7 mouse cellular contexts compared by ENCODE assay signal in genomic region chr6:134793046-134793806, GRCm38 (mm10). TPM values are rescaled to one million over a fixed set of nuclear protein-coding genes. Genes with fewer than 3 reads are reported as not detected.
DNase-seq lines count a peak whose midpoint lies in the region; ATAC-seq and TF ChIP-seq lines count a peak whose summit lies in the region.

No protein-coding gene starts in this region.

- TF ChIP-seq CTCF in lung, embryonic 14.5 days (IDR thresholded peaks at IDR 0.05; ENCODE audit: low read depth) = no peak
- no peak for TF ChIP-seq CTCF in intestine, postnatal 0 days (IDR thresholded peaks at IDR 0.05; ENCODE audit: low read depth)
- no peak for TF ChIP-seq CTCF in midbrain, postnatal 0 days (IDR thresholded peaks at IDR 0.05)

- H3K4me2 ChIP-seq in lung, embryonic 14.5 days = peak overlapping the region; percentile 78
- peak overlapping the region; percentile 68 for H3K4me2 ChIP-seq in embryonic facial prominence, embryonic 13.5 days
- peak overlapping the region; percentile 73 for H3K4me2 ChIP-seq in intestine, postnatal 0 days (replicated peaks; ENCODE audit: low read depth)
- peak overlapping the region; percentile 90 for H3K4me2 ChIP-seq in midbrain, postnatal 0 days (ENCODE audit: low read depth, low read length, poor library complexity, severe bottlenecking)

- no peak overlapping the region for H3K27ac ChIP-seq in lung, embryonic 14.5 days (ENCODE audit: low read depth)
- H3K27ac ChIP-seq in embryonic facial prominence, embryonic 13.5 days = peak overlapping the region; percentile 69; the same call in 1 of the 2 replicates
- peak overlapping the region; percentile 99; the same call in 1 of the 2 replicates for H3K27ac ChIP-seq in intestine, postnatal 0 days (ENCODE audit: low read depth, low read length)
- no peak overlapping the region for H3K27ac ChIP-seq in midbrain, postnatal 0 days (ENCODE audit: low read depth, low read length)

- no peaks in the 10 kb centered on the region for H3K9me3 ChIP-seq in lung, embryonic 14.5 days (ENCODE audit: low read depth, low read length)
- no peaks in the 10 kb centered on the region for H3K9me3 ChIP-seq in embryonic facial prominence, embryonic 13.5 days
- H3K9me3 ChIP-seq in intestine, postnatal 0 days (ENCODE audit: control insufficient read depth) = no peaks in the 10 kb centered on the region
- H3K9me3 ChIP-seq in midbrain, postnatal 0 days (ENCODE audit: low read length) = no peaks in the 10 kb centered on the region

- ATAC-seq in lung, embryonic 14.5 days (ENCODE audit: insufficient read depth) = no peak; the same call in none of the 2 replicates
- ATAC-seq in embryonic facial prominence, embryonic 13.5 days (ENCODE audit: insufficient number of reproducible peaks, insufficient read depth, low FRiP score, low TSS enrichment, low read depth) = no peak
- no peak for ATAC-seq in intestine, postnatal 0 days
- no peak for ATAC-seq in midbrain, postnatal 0 days (ENCODE audit: low FRiP score)

- no peak for DNase-seq in lung, embryonic 14.5 days
- DNase-seq in lung, postnatal 14 days = no peak
- no peak for DNase-seq in midbrain, postnatal 0 days (ENCODE audit: low spot score)
- no peak for DNase-seq in gastrocnemius, postnatal 10 days
- DNase-seq in ovary, adult 18-20 months (ENCODE audit: low spot score) = no peak

- H3K4me1 ChIP-seq in lung, embryonic 14.5 days (ENCODE audit: insufficient read depth) = 0 out of 2 replicates have a peak, but pooled peaks cover 2% of the 10 kb centered on the region
- peaks cover 15% of the 10 kb centered on the region for H3K4me1 ChIP-seq in embryonic facial prominence, embryonic 13.5 days
- H3K4me1 ChIP-seq in intestine, postnatal 0 days (replicated peaks; ENCODE audit: control insufficient read depth, insufficient read depth, low read length) = no peaks in the 10 kb centered on the region
- H3K4me1 ChIP-seq in midbrain, postnatal 0 days (ENCODE audit: insufficient read depth, low read length) = 0 out of 2 replicates have a peak, but pooled peaks cover 6% of the 10 kb centered on the region

- no peaks in the 10 kb centered on the region for H3K27me3 ChIP-seq in lung, embryonic 14.5 days (ENCODE audit: insufficient read depth, low read length)
- no peaks in the 10 kb centered on the region for H3K27me3 ChIP-seq in embryonic facial prominence, embryonic 13.5 days
- no peaks in the 10 kb centered on the region for H3K27me3 ChIP-seq in intestine, postnatal 0 days (replicated peaks; ENCODE audit: control insufficient read depth, insufficient read depth, low read length)
- H3K27me3 ChIP-seq in midbrain, postnatal 0 days (ENCODE audit: insufficient read depth, low read length) = no peaks in the 10 kb centered on the region; the same call in 1 of the 2 replicates

- H3K4me3 ChIP-seq in lung, embryonic 14.5 days (ENCODE audit: low read depth, low read length) = peak overlapping the region; percentile 67
- peak overlapping the region; percentile 81 for H3K4me3 ChIP-seq in embryonic facial prominence, embryonic 13.5 days
- peak overlapping the region; percentile 84 for H3K4me3 ChIP-seq in intestine, postnatal 0 days (ENCODE audit: low read depth, low read length)
- peak overlapping the region; percentile 72 for H3K4me3 ChIP-seq in midbrain, postnatal 0 days (ENCODE audit: low read depth, low read length)

- 41% methylated on average over 21 of the region's 21 CpGs for WGBS in lung, embryonic 14.5 days
- WGBS in embryonic facial prominence, embryonic 13.5 days = 36% methylated on average over 21 of the region's 21 CpGs
- WGBS in intestine, postnatal 0 days = 59% methylated on average over 21 of the region's 21 CpGs
- 45% methylated on average over 21 of the region's 21 CpGs for WGBS in midbrain, postnatal 0 days

- H3K36me3 ChIP-seq in lung, embryonic 14.5 days (ENCODE audit: insufficient read depth) = no peaks in the 10 kb centered on the region
- H3K36me3 ChIP-seq in embryonic facial prominence, embryonic 13.5 days = no peaks in the 10 kb centered on the region
- H3K36me3 ChIP-seq in intestine, postnatal 0 days (ENCODE audit: control insufficient read depth, insufficient read depth) = no peaks in the 10 kb centered on the region
- no peaks in the 10 kb centered on the region for H3K36me3 ChIP-seq in midbrain, postnatal 0 days (ENCODE audit: insufficient read depth, low read length)

- peak overlapping the region; percentile 73 for H3K9ac ChIP-seq in lung, embryonic 14.5 days
- peak overlapping the region; percentile 83 for H3K9ac ChIP-seq in embryonic facial prominence, embryonic 13.5 days
- peak overlapping the region; percentile 99 for H3K9ac ChIP-seq in intestine, postnatal 0 days (ENCODE audit: low read depth, low read length)
- H3K9ac ChIP-seq in midbrain, postnatal 0 days (replicated peaks; ENCODE audit: low read length, poor library complexity, severe bottlenecking) = peak overlapping the region; percentile 78

RNA-seq across cellular contexts. Expression of gene Dusp16, which starts 0.8 kb away (rescaled TPM):
- 12.7 and 12.9 TPM in 2 replicates for polyA plus RNA-seq in lung, embryonic 14.5 days (2014; fragmentation: Nextera tagmentation; extraction: Ambion mirVana)
- polyA plus RNA-seq in embryonic facial prominence, embryonic 13.5 days (2015; fragmentation: Nextera tagmentation; extraction: Ambion mirVana) = 14.3 and 18.0 TPM in 2 replicates
- 6.7 and 8.4 TPM in 2 replicates for polyA plus RNA-seq in intestine, postnatal 0 days (2015; fragmentation: Nextera tagmentation; extraction: Ambion mirVana)
- 3.9 and 6.6 TPM in 2 replicates for total RNA-seq in midbrain, postnatal 0 days (2014; rRNA removed)
- polyA plus RNA-seq in midbrain, postnatal 0 days (2015; fragmentation: Nextera tagmentation; extraction: Ambion mirVana) = 2.8 and 3.2 TPM in 2 replicates
- 10 to 100 TPM; 15.1 to 18.4 TPM for total RNA-seq in gastrocnemius, postnatal 10 days (2021)

RNA-seq across cellular contexts. Expression of gene Crebl2, which starts 36.7 kb away (rescaled TPM):
- polyA plus RNA-seq in lung, embryonic 14.5 days (2014; fragmentation: Nextera tagmentation; extraction: Ambion mirVana) = 1.3 and 1.4 TPM in 2 replicates
- polyA plus RNA-seq in embryonic facial prominence, embryonic 13.5 days (2015; fragmentation: Nextera tagmentation; extraction: Ambion mirVana) = 3.2 and 3.9 TPM in 2 replicates
- 4.6 and 4.9 TPM in 2 replicates for polyA plus RNA-seq in intestine, postnatal 0 days (2015; fragmentation: Nextera tagmentation; extraction: Ambion mirVana)
- 7.0 and 10.0 TPM in 2 replicates for total RNA-seq in midbrain, postnatal 0 days (2014; rRNA removed)
- 2.6 and 3.5 TPM in 2 replicates for polyA plus RNA-seq in midbrain, postnatal 0 days (2015; fragmentation: Nextera tagmentation; extraction: Ambion mirVana)
- total RNA-seq in gastrocnemius, postnatal 10 days (2021) = 1 to 10 TPM; 3.9 to 4.6 TPM

Comparison
In these comparisons a context has a peak if more than half of its experiments do, and no peak if none do; other contexts are left out.
1. H3K27ac ChIP-seq: peak in embryonic facial prominence, embryonic 13.5 days (single experiment) and intestine, postnatal 0 days (single experiment); none in lung, embryonic 14.5 days (single experiment) and midbrain, postnatal 0 days (single experiment).
2. Peak in every context shown above with its lines, with median percentiles within 50 percentile points of each other: H3K4me2 ChIP-seq, H3K4me3 ChIP-seq and H3K9ac ChIP-seq.